Mouse (Mus musculus) liver, embryonic 15.5 days (tissue): ENCODE data around the gene Txnrd1. TPM values are rescaled to one million over a fixed set of nuclear protein-coding genes. Genes with fewer than 3 reads are reported as not detected.

Experiments
- ATAC-seq: fragments of 200-750 bp; cut with Nextera tagmentation; 2 replicates; pipeline ENCODE4 v1.8.0; 2017; ENCODE audit warnings: moderate number of reproducible peaks, mild to moderate bottlenecking, moderate library complexity; ENCODE audit not compliant: insufficient read depth
- H3K27ac ChIP-seq: fragments of 300-500 bp; sonication (generic); replicated peaks from 2 replicates; pipeline ENCODE4 v1.5.1; 2015; ENCODE audit warnings: mild to moderate bottlenecking, inconsistent platforms
- H3K27me3 ChIP-seq: fragments of 300-500 bp; sonication (generic); 2 replicates; pipeline ENCODE4 v1.6.1; 2015; ENCODE audit warnings: mild to moderate bottlenecking, inconsistent platforms
- H3K36me3 ChIP-seq: fragments of 300-500 bp; sonication (generic); replicated peaks from 2 replicates; pipeline ENCODE4 v1.6.1; 2015; ENCODE audit warnings: moderate library complexity, mild to moderate bottlenecking, inconsistent platforms
- H3K4me1 ChIP-seq: fragments of 300-500 bp; sonication (generic); replicated peaks from 2 replicates; pipeline ENCODE4 v1.6.1; 2015; ENCODE audit warnings: inconsistent platforms
- H3K4me2 ChIP-seq: fragments of 300-500 bp; sonication (generic); 2 replicates; pipeline ENCODE4 v1.6.1; 2015; ENCODE audit warnings: moderate library complexity, mild to moderate bottlenecking, inconsistent platforms
- H3K4me3 ChIP-seq: fragments of 300-500 bp; sonication (generic); replicated peaks from 2 replicates; pipeline ENCODE4 v1.5.1; 2015; ENCODE audit warnings: mild to moderate bottlenecking, inconsistent platforms
- H3K9ac ChIP-seq: fragments of 300-500 bp; sonication (generic); 2 replicates; pipeline ENCODE4 v1.6.1; 2015; ENCODE audit warnings: moderate library complexity, mild to moderate bottlenecking, inconsistent platforms
- H3K9me3 ChIP-seq: fragments of 300-500 bp; sonication (generic); replicated peaks from 2 replicates; pipeline ENCODE4 v1.6.1; 2016; ENCODE audit warnings: inconsistent platforms
- WGBS: fragments of 180-500 bp; shearing (Covaris S2); methylation state at CpG from one replicate; pipeline ENCODE4 v1.1.7; 2015; ENCODE audit warnings: mixed read lengths; ENCODE audit not compliant: insufficient replicate concordance; 5-methylcytosine and 5-hydroxymethylcytosine counted together
- polyA plus RNA-seq: library from polyadenylated mRNA; unstranded; fragments of >200 nt; fragmentation: Nextera tagmentation; extraction: Ambion mirVana; gene quantifications from 2 replicates; pipeline ENCODE4 v1.2.1, GENCODE M21; 2015

The Txnrd1 gene
- polyA plus RNA-seq, result 48.0 and 49.0 TPM in 2 replicates

- no peaks in the 10 kb centered on the region for H3K27me3 ChIP-seq
- H3K4me3 ChIP-seq, result no peak within 1 kb of the TSS
- H3K9ac ChIP-seq, result no peak within 1 kb of the TSS
- ATAC-seq, result no peak
- H3K27ac ChIP-seq, result no peak within 1 kb of the TSS
- H3K36me3 ChIP-seq, result no peaks in the 10 kb centered on the region
- no peaks in the 10 kb centered on the region for H3K9me3 ChIP-seq
- H3K4me2 ChIP-seq, result no peak within 1 kb of the TSS
- H3K4me1 ChIP-seq, result no peaks in the 10 kb centered on the region
- 62% methylated on average over 9 of the region's 9 CpGs for WGBS
Measured at GRCm38 (mm10) chr10:82833926-82834325, at the start of gene Txnrd1. Gene Txnrd1, plus strand, starts transcription at chr10:82833951.

GRCm38 (mm10) chr10:82789181-82789580, 44.6 kb upstream of the Txnrd1 start:
- no peak overlapping the region for H3K27ac ChIP-seq
- H3K9ac ChIP-seq, result no peak overlapping the region
- no peak overlapping the region for H3K4me3 ChIP-seq
- H3K9me3 ChIP-seq, result no peaks in the 10 kb centered on the region
- 0 out of 2 replicates have a peak, but pooled peaks cover 8% of the 10 kb centered on the region for H3K4me1 ChIP-seq
- no peak for ATAC-seq
- no peak overlapping the region for H3K4me2 ChIP-seq
- H3K36me3 ChIP-seq, result no peaks in the 10 kb centered on the region
- H3K27me3 ChIP-seq, result no peaks in the 10 kb centered on the region

- H3K4me3 ChIP-seq, result no peak overlapping the region
- H3K9me3 ChIP-seq, result no peaks in the 10 kb centered on the region
- no peak overlapping the region for H3K4me2 ChIP-seq
- peaks cover 16% of the 10 kb centered on the region for H3K4me1 ChIP-seq
- no peak for ATAC-seq
- 69% methylated on average over 5 of the region's 5 CpGs for WGBS
- H3K27ac ChIP-seq, result no peak overlapping the region
- H3K36me3 ChIP-seq, result no peaks in the 10 kb centered on the region
- no peak overlapping the region for H3K9ac ChIP-seq
- H3K27me3 ChIP-seq, result peaks cover 6% of the 10 kb centered on the region; the same call in 1 of the 2 replicates
Measured at GRCm38 (mm10) chr10:82790504-82790903, 43.2 kb upstream of the Txnrd1 start.

- 85% methylated on average over 3 of the region's 3 CpGs for WGBS
- no peak overlapping the region for H3K4me2 ChIP-seq
Measured at GRCm38 (mm10) chr10:82791713-82792112, 42.0 kb upstream of the Txnrd1 start.

GRCm38 (mm10) chr10:82792311-82792710, 41.4 kb upstream of the Txnrd1 start:
- H3K36me3 ChIP-seq, result no peaks in the 10 kb centered on the region
- no peak overlapping the region; the same call in 1 of the 2 replicates for H3K27ac ChIP-seq
- 49% methylated on average over 2 of the region's 2 CpGs for WGBS
- H3K9me3 ChIP-seq, result no peaks in the 10 kb centered on the region
- peaks cover 32% of the 10 kb centered on the region for H3K4me1 ChIP-seq
- H3K9ac ChIP-seq, result no peak overlapping the region
- peaks cover 23% of the 10 kb centered on the region for H3K27me3 ChIP-seq
- no peak overlapping the region for H3K4me2 ChIP-seq
- no peak overlapping the region for H3K4me3 ChIP-seq
- ATAC-seq, result 0 out of 2 replicates have a peak, but pooled peaks have one; percentile 34

More at GRCm38 (mm10) chr10:82791713-82792112, 42.0 kb upstream of the Txnrd1 start:
- Histone ChIP-seq H3K4me3 (no peak overlapping the region), H3K36me3 (no peaks in the 10 kb centered on the region), H3K27ac (no peak overlapping the region), H3K9me3 (no peaks in the 10 kb centered on the region), H3K4me1 (peaks cover 27% of the 10 kb centered on the region), H3K9ac (no peak overlapping the region), H3K27me3 (peaks cover 17% of the 10 kb centered on the region)
- no peak for ATAC-seq

GRCm38 (mm10) chr10:82795071-82795731, 38.5 kb upstream of the Txnrd1 start:
- ATAC-seq, result no peak
- Histone ChIP-seq H3K27ac (no peak overlapping the region), H3K9me3 (no peaks in the 10 kb centered on the region), H3K9ac (no peak overlapping the region), H3K4me1 (peaks cover 32% of the 10 kb centered on the region), H3K4me2 (peak overlapping the region; percentile 52), H3K27me3 (peaks cover 23% of the 10 kb centered on the region), H3K36me3 (no peaks in the 10 kb centered on the region), H3K4me3 (peak overlapping the region; percentile 8; the same call in 1 of the 2 replicates)
- WGBS, result 17% methylated on average over 15 of the region's 15 CpGs

- no peak for ATAC-seq
- peak overlapping the region; percentile 52 for H3K4me2 ChIP-seq
- H3K4me1 ChIP-seq, result peaks cover 32% of the 10 kb centered on the region
- H3K9me3 ChIP-seq, result no peaks in the 10 kb centered on the region
- WGBS, result 24% methylated on average over 8 of the region's 8 CpGs
- peak overlapping the region; percentile 8; the same call in 1 of the 2 replicates for H3K4me3 ChIP-seq
- H3K27me3 ChIP-seq, result peaks cover 23% of the 10 kb centered on the region
- no peaks in the 10 kb centered on the region for H3K36me3 ChIP-seq
- H3K27ac ChIP-seq, result no peak overlapping the region
- no peak overlapping the region for H3K9ac ChIP-seq
Measured at GRCm38 (mm10) chr10:82795767-82796166, 38.0 kb upstream of the Txnrd1 start.

GRCm38 (mm10) chr10:82796471-82797118, 37.2 kb upstream of the Txnrd1 start:
- Histone ChIP-seq H3K4me3 (no peak overlapping the region), H3K27me3 (peaks cover 23% of the 10 kb centered on the region), H3K9ac (no peak overlapping the region), H3K36me3 (no peaks in the 10 kb centered on the region), H3K9me3 (no peaks in the 10 kb centered on the region), H3K4me1 (peaks cover 32% of the 10 kb centered on the region), H3K27ac (no peak overlapping the region), H3K4me2 (peak overlapping the region; percentile 27; the same call in 1 of the 2 replicates)
- WGBS, result 17% methylated on average over 12 of the region's 12 CpGs
- ATAC-seq, result no peak

- no peak for ATAC-seq
- no peaks in the 10 kb centered on the region for H3K36me3 ChIP-seq
- H3K27ac ChIP-seq, result no peak overlapping the region
- no peak overlapping the region for H3K9ac ChIP-seq
- no peak overlapping the region for H3K4me3 ChIP-seq
- no peak overlapping the region for H3K4me2 ChIP-seq
- peaks cover 23% of the 10 kb centered on the region for H3K27me3 ChIP-seq
- no peaks in the 10 kb centered on the region for H3K9me3 ChIP-seq
- peaks cover 32% of the 10 kb centered on the region for H3K4me1 ChIP-seq
- WGBS, result 44% methylated on average over 4 of the region's 4 CpGs
Measured at GRCm38 (mm10) chr10:82797119-82797491, 36.6 kb upstream of the Txnrd1 start.

GRCm38 (mm10) chr10:82798312-82798933, 35.3 kb upstream of the Txnrd1 start:
- H3K27ac ChIP-seq, result no peak overlapping the region
- no peak overlapping the region for H3K4me2 ChIP-seq
- no peak overlapping the region for H3K4me3 ChIP-seq
- no peaks in the 10 kb centered on the region for H3K9me3 ChIP-seq
- H3K27me3 ChIP-seq, result peaks cover 23% of the 10 kb centered on the region
- ATAC-seq, result no peak
- WGBS, result 37% methylated on average over 11 of the region's 11 CpGs
- no peaks in the 10 kb centered on the region for H3K36me3 ChIP-seq
- H3K4me1 ChIP-seq, result peaks cover 24% of the 10 kb centered on the region
- no peak overlapping the region for H3K9ac ChIP-seq

- 67% methylated on average over 5 of the region's 5 CpGs for WGBS
- Histone ChIP-seq H3K4me1 (peaks cover 27% of the 10 kb centered on the region), H3K9ac (no peak overlapping the region), H3K9me3 (no peaks in the 10 kb centered on the region), H3K27me3 (peaks cover 20% of the 10 kb centered on the region), H3K4me2 (no peak overlapping the region), H3K4me3 (no peak overlapping the region), H3K27ac (no peak overlapping the region), H3K36me3 (no peaks in the 10 kb centered on the region)
- ATAC-seq, result no peak
Measured at GRCm38 (mm10) chr10:82800094-82800493, 33.7 kb upstream of the Txnrd1 start.
